Mouse (Mus musculus): Measurements from ENCODE around the gene Doc2b.

DNA sequence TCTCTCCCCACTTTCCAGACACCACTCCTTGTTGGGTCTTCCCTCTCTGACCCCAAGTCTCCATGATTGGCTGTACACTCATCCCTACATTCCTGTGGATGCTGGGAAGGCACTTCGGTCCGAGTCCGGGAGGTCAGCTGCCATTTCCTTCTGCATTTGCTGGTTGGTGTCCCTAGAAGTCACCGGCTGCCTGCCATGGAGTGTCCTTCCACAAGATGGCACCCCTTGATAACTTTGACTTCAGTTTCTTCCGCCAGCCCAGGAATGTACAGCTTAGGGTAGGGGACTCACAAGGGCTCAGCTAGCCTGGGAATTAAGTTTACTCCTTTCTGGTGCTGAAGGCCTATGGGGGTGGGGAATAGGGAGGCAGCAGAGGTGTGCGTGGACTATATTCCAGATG is 13.9 kb downstream of the Doc2b start:
- no peak for TF ChIP-seq GATA1 (IDR thresholded peaks at IDR 0.05; ENCODE audit: low read length)
- no peak for TF ChIP-seq TAL1 (IDR thresholded peaks at IDR 0.05; ENCODE audit: low read length)
